Mouse (Mus musculus) E14TG2a.4 (cell line): ENCODE measurements around the gene Psmb2.

Source experiments
- CTCF ChIP-seq: conservative IDR thresholded peaks from 2 replicates; pipeline ENCODE4 v1.5.1; 2014; ENCODE audit warnings: low read length
- NANOG ChIP-seq: IDR thresholded peaks from 2 replicates; pipeline ENCODE4 v1.6.1; 2014; ENCODE audit warnings: borderline replicate concordance, low read length, mixed read lengths

GRCm38 (mm10) chr4:126639339-126639738, 38.1 kb upstream of the Psmb2 start:
- TF ChIP-seq CTCF = no peak
- no peak for TF ChIP-seq NANOG
